Comparison of ENCODE assay signal across 15 mouse cellular contexts in the genomic region with DNA sequence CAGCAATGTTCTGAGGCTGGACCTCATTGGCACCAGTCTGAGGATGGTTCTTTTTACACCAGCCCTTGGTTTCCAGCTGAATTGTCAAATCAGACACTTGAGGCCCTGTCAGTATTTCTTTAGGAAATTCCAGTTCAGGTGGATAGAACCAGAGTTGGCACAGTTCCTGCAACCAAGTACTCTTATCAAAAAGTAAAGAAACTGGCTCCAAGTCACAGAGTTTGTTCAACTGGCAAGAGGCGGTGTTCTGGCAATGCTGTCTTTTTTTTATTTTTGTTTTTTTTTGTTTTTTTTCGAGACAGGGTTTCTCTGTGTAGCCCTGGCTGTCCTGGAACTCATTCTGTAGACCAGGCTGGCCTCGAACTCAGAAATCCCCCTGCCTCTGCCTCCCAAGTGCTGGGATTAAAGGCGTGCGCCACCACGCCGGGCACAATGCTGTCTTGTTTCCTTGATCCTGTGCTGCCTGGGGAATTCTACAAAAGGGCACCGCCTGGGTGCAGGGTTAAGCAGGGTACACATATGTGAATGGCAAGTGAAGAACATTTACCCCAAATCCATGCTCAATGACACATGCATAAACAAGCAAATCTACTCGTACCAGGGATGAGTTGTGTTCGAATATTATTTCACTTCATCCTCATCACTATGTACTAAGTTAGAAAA.
"Had no signal": no experiment of that assay in that cellular context is flagged by ENCODE, and none has a peak within 500 bp of the region (broad histone marks: within the 10 kb centered on the region; RNA-seq: fewer than 3 reads in every experiment).

No protein-coding gene starts in this region.

- H3K27ac ChIP-seq: layer of hippocampus, adult 2 months; left cerebral cortex, adult 2 months; limb, embryonic 10.5 days; liver, embryonic 13.5 days; midbrain, embryonic 12.5 days; neural tube, embryonic 13.5 days; stomach, embryonic 15.5 days had no signal

- DNase-seq: kidney, adult 11 months; kidney, adult 9 months; kidney, postnatal 10 days; kidney, postnatal 4 days; liver, embryonic 13.5 days; liver, postnatal 0 days; retina, postnatal 1 day; thymus, postnatal 36 days had no signal

- H3K9me3 ChIP-seq: limb, embryonic 10.5 days; liver, embryonic 13.5 days; midbrain, embryonic 12.5 days; neural tube, embryonic 13.5 days; stomach, embryonic 15.5 days had no signal

- H3K4me1 ChIP-seq: midbrain, embryonic 12.5 days; stomach, embryonic 15.5 days had no signal

- H3K9ac ChIP-seq: liver, embryonic 13.5 days; liver, postnatal 0 days; midbrain, embryonic 12.5 days; neural tube, embryonic 13.5 days; stomach, embryonic 15.5 days had no signal

- H3K36me3 ChIP-seq: limb, embryonic 10.5 days; liver, embryonic 13.5 days; midbrain, embryonic 12.5 days; neural tube, embryonic 13.5 days; stomach, embryonic 15.5 days had no signal

- H3K27me3 ChIP-seq: neural tube, embryonic 13.5 days; stomach, embryonic 15.5 days had no signal

- H3K4me3 ChIP-seq: layer of hippocampus, adult 2 months; left cerebral cortex, adult 2 months; limb, embryonic 10.5 days; liver, embryonic 13.5 days; midbrain, embryonic 12.5 days; neural tube, embryonic 13.5 days; stomach, embryonic 15.5 days had no signal

- ATAC-seq: liver, postnatal 0 days; midbrain, embryonic 16.5 days had no signal

- H3K4me2 ChIP-seq: liver, embryonic 13.5 days; midbrain, embryonic 12.5 days; neural tube, embryonic 13.5 days; stomach, embryonic 15.5 days had no signal
